Mouse (Mus musculus): ENCODE results near the gene Atp1b2. TPM values are rescaled to one million over a fixed set of nuclear protein-coding genes. Genes with fewer than 3 reads are reported as not detected.
"Not testable (repeated sequence)": the region's sequence is repeated elsewhere in the genome, so short reads cannot be mapped to it uniquely, and the experiment has no call there.

Atp1b2 gene
- total RNA-seq (2015) (19.6 and 44.5 TPM in 2 replicates), total RNA-seq (2017) (2.0 and 4.0 TPM in 2 replicates)

DNA sequence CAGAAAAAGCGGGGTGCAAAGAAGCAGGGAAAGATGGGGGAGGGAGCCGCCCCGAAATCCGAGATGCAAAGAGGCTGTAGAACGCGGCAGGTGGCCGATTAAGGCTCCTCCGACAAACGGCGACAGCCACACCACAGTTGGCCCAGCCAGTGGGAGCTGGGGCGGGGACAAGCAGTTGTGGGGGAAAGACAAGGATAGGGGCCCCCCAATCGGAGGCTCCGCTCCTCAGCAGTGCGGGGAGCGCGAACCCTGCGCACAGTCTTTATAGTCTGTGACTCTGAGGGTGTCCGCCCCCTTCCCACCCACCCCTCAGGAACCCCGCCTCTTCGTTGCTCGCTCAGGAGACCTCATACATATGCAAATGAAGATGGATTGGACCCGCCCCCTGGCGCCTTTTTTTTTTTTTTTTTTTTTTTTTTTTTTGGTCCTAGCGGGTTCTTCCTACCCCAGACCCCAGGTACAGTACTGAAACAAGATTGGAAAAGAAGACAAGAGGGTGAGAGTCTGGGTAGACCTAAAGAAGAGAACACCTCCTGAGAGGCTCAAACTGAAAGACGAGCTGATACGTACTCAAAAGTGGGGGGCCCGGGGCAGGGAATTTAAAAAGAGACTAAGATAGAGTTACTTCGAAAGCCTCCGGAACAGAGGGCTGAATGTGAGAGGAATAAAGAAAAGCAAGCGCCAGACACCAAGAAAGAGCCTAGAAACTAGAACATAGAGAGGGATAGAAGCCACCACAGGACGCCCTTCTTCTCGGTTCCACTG is at the start of gene Atp1b2:
TSS of gene Atp1b2 (minus strand) at position 217 of the 765 bp plus-strand sequence.
- ATAC-seq (replicated peaks; ENCODE audit: poor library complexity): peak; percentile 82

DNA sequence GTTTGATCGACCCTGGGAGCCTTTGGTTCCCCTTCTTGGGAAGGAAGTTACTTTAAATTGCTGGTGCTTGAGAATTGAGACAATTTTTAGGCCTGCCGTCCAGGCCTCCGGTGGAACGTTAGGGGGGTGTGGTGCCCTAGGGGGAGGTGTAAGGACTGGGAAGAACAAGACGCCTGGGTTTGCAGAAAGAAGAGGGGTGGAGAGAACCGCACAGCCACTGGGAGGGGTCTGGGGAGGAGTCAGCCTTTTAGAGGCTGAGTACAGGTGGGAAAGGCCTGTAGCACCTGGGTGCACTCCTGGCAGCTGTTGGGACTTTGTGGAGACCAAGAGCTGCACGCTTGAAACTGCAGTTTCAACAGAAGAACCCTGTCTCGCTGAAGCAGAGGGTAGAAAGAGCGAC is 49.0 kb upstream of the Atp1b2 start:
- ATAC-seq (replicated peaks; ENCODE audit: poor library complexity): no peak

DNA sequence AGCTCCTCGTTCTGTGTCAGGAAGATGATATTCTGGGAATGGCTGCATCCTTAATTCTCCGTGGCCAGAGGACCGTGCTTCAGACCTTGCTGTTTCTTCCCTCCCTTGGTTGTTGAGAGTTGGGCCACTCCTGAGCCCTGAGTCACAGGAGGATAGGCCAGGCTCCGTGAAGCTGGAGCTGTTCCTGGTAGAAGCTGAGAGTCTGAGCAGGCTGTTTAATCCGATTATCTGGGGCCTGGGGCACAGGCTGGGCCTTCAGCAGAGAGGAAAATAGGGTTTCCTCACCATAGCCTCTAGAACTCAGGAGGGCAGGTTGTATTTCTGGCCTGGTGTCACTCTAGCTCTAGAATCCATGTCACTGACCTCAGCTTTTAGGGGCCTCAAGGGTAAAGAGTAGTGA is 47.7 kb upstream of the Atp1b2 start:
- no peak for ATAC-seq (replicated peaks; ENCODE audit: poor library complexity)

DNA sequence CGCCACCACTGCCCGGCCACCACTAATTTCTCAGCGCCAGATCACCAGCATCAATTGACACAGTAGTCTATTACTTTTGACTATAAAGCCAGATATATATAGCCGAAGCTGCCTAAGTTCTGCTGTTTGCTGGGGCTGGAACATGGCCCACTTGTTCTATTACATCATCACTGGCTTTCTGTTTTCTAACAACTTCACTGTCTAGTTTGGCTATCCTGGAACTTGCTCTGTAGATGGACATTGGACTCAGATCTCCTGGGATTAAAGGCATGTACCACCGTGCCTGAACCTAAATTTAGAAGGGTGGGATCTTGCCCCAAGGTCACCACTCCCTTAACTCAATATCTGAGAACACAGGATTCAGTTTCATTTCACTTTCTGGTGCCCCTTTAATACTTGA is 40.1 kb upstream of the Atp1b2 start:
- ATAC-seq (replicated peaks; ENCODE audit: poor library complexity): no peak

DNA sequence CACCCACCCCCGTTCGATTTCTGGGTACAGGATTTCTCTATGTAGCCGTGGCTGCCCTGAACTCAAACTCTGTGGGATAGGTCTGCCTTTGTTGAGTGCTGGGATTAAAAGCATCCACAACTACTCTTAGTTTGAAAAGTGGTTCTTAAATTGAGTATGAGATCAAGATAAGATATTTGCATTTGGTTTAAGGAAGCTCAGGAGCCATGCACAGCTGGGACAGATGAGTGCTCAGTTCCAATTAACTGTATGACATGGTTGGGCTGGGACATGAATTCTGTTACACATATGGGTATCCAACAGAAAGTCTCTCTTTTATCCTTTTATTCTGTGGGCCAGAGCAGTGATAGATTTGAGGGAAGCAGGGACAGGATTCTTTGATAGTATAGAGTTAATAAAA is 29.7 kb upstream of the Atp1b2 start:
- ATAC-seq (replicated peaks; ENCODE audit: poor library complexity): no peak

DNA sequence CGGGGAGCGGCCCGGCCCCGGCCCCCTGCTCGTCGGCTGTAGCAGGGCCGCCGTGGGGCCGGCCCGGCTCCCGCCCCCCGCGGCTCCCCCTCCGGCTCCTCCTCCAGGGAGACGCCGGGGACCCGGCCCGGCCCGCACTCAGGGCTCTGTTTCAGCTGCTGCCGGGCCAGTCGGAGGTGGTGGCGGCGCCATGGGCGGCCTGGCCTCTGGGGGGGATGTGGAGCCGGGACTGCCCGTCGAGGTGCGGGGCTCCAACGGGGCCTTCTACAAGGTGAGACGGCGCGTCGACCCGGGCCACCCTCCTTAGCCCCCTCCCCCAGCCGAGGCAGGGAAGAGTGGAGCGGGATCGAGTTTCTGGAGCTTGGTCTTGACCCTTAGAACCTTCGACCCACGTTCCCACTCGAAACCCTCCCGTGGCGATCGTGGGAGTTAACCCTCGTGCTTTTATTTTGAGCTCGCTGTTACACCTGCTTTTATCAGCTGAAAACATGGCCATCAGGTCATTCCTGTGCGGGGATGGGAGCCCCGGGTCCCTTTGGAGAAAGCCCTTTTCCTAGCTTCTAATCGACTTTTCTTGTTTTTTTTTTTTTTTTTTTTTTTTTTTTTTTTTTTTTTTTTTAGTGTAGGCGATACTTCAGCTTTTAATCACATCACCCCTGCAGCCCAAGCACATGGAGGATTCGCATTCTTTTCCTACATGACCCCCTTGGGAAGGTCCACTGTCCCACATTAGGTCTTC is 27.6 kb upstream of the Atp1b2 start:
- ATAC-seq (replicated peaks; ENCODE audit: poor library complexity): peak; percentile 5; the same call in 1 of the 2 replicates

DNA sequence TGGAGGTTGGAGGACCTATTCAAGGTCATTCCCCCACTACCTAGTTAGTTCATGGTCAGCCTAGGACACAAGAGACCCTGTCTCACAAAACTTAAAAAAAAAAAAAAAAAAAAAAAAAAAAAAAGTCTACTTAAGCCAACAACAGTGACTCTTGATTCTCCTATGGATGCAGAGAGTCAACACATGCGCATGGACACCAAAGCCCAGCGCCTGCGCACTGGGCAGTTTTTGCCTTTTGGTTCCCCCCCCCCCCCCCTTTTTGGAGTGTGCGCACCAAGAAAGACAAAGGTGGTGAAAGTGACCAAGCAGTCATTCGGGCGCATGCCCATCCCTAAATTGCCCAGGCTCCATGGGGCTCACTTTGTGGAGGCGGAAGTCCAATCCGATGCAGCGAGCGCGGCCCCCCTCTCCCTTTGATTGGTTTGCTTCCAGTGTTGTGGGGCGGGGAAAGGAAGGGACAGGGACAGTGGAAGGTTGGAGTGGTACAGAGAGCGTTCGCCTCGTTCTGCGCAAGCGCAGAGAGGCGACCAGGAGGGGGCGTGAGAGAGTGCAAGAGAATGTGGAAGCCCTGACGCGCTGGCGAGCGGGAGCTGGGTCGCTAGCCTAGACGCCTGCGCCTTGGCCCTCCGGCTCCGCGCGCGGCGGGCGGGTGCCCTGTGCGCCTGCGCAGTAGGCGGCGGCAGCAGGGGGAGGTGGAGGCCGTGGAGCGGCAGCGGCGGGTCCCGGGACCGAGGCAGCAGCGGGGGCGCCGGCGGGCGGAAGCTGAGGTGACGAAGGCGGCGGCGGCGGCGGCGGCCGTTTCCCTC is 26.7 kb upstream of the Atp1b2 start, which contains the start of gene Fxr2:
TSS of gene Fxr2 (plus strand) at position 707 of the 806 bp plus-strand sequence.
- peak; percentile 95 for ATAC-seq (replicated peaks; ENCODE audit: poor library complexity)

DNA sequence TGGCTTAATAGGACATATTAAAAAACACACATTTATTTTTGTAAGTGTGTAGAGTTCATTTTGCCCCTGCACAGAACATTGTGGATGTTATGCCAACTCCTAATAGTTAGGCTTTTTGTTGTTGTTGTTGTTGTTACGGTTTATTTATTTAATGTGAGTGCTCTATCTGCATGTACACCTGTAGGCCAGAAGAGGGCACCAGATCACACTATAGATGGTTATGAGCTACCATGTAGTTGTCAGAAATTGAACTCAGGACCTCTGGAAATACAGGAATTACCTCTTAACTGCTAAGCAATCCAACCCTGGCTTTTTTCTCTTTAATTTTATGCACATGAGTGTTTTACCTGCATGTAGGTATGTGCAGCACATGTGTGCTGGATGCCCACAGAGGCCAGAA is 24.1 kb upstream of the Atp1b2 start:
- ATAC-seq (replicated peaks; ENCODE audit: poor library complexity): no peak

DNA sequence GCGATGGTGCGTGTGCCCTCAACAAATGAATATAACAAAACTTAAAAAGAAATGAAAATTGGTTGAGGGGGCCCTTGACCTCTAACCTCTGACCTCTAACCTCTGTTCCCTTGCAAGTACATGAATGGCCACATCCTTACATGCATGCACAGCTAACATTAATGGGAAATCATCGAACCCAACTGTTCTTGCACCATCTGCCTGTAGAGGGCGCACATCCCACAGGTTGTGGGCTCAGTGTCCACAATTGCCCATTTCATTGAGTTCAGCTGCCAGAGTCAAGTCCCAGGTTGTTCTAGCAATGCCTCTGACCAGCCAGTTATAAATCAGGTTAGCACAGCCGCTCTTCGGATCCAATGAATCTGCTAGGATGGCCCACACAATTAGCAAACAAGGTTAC is 22.5 kb upstream of the Atp1b2 start:
- peak; percentile 61 for ATAC-seq (replicated peaks; ENCODE audit: poor library complexity)

DNA sequence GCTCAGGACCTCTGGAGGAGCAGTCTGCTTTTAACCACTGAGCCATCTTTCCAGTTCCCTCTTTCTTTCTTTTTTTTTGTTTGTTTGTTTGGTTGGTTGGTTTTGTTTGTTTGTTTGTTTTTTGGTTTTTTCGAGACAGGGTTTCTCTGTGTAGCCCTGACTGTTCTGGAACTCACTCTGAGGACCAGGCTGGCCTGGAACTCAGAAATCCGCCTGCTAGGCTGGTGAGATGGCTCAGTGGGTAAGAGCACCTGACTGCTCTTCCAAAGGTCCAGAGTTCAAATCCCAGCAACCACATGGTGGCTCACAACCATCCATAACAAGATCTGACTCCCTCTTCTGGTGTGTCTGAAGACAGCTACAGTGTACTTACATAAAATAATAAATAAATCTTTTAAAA is 18.6 kb upstream of the Atp1b2 start:
- ATAC-seq (replicated peaks; ENCODE audit: poor library complexity): not testable (repeated sequence)

DNA sequence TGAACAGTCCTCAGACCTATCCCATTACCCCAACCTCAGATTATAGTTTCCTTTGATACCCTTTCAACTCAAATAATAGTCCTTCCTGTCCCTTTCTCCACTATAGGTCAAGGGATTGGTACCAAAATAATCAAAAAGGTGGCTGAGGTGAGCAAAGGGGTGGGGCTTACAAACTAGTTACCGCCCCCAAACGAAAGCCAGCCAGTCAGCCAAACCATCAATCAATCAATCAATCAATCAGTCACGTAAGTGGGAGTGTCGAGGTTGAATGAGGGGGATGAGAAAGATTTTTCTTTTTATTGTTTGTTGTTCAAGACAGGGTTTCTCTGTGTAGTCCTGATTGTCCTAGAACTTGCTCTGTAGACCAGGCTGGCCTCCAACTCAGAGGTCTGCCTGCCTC is 17.3 kb upstream of the Atp1b2 start:
- ATAC-seq (replicated peaks; ENCODE audit: poor library complexity): no peak

DNA sequence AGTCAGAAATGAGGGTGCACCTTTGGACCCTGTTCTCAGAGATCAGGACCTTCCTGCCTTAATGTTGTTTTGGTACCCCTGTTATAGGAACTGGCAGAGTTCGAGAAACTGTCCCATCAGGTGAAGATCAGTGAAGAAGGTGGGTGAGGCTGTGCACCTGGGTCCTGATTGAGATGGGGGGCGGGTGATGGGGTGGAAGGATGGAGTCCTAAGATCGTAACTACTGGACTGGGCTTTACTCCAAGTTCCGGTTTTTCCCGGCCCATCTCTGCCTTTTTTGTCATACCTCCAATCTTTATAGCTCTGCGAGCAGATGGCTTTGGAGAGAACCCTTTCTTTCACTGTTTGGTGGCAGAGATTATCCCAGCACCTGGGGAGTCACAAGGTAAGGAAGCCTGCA is 16.7 kb upstream of the Atp1b2 start:
- ATAC-seq (replicated peaks; ENCODE audit: poor library complexity): no peak

DNA sequence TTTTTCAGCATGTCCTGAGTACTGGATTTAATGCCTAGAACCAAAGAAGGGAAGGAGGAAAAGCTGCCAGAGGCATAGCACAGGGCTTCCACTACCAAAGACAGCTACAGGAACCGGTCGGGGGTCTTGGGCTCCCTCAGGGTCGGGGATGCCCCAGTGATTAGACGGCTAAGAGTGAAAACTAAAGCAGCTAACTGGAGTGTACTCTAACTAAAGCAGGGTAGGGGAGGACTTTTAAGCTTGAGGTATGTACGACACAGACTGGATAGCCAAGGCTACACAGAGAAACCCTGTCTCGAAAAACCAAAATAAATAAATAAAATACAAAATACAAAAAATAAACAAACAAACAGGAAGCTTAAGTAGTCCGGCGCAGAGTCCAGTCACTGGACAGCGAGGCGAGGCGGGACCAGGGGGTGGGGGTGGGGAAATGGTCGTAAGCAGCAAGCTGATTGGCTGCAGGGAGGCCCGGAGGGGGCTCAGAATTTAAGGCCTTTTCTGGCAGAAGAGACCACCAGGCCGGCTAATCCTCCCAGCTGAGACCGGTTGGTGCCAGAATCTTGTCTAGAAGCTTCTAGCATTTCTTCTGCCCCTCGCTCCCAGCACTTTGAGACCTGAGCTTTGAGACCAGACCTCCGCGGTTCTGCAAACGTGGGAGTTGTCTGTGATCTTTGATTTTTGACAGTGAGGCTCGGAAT is 16.0 kb upstream of the Atp1b2 start, which contains the start of gene Sat2:
TSS of gene Sat2 (plus strand) at position 454 of the 698 bp plus-strand sequence.
- ATAC-seq (replicated peaks; ENCODE audit: poor library complexity): no peak

DNA sequence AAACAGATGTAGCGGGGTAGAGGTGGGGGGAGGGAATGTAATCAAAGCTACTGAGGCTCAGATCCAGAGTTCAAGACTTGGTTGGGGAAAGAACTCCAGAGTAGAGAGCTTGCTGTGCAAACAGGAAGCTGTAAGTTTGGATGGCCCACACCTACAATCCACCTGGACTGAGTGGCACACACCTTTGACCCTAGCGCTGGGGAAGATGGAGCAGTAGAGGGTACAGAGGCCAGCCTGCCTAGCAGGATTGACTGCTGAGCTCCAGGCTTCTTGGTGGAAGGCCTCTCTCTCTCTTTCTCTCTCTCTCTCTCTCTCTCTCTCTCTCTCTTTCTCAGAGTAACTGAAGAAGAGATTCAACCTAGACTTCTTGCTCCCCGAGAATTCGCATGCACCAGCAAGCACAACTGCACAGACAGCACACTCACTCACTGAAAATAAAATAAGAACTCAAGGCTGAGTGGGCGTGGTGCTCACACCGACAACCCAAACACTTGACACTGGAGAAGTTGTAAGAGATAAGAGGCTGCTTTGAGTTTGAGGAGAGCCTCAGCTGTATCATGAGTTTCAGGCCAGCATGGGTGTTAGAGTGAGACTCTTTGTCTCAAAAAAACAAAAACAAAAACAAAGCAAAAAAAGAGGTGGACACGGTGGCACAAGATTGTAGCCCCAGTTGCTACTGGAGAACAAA is 14.8 kb upstream of the Atp1b2 start:
- peak; percentile 80 for ATAC-seq (replicated peaks; ENCODE audit: poor library complexity)

DNA sequence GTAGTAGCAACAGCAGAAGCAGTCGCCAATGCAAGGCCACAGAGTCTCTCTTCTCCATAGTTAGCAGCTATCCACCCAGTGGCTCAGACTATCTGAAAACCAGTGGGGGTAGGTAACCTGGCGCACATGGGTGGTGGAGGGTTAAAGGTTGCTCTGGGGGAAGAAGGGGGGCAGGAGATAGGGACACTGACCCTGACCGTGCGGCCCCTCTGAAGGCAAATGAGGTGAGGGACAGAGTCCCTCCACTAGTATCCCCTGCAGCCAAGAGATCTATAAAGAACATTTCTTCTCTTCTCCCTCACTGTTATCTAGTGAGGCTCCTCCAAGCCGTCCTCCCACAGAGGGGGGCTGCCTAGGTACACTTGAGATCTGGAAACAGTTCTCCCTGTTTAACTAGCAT is 12.1 kb upstream of the Atp1b2 start, which contains the start of gene Shbg:
TSS of gene Shbg (minus strand) at position 101 of the 400 bp plus-strand sequence.
- no peak for ATAC-seq (replicated peaks; ENCODE audit: poor library complexity)

DNA sequence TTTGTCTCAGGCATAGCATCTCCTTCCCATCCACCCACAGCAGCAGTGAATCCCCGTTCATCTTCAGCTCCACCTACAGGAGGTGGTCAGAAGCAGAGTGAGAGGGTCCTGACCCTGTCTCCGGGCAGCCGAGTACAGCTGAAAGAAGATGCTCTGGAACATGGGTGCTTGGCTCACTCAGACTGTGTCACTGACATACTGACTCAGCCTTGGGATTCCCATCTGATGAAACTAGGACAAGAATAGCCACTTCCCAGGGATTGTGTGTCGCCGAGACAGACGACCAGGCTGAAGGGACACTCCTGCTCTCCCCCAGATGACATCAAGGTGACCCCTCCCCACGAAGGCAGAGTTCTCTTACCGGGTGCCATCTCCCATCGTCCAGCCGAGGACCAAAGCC is 11.0 kb upstream of the Atp1b2 start:
- ATAC-seq (replicated peaks; ENCODE audit: poor library complexity): no peak

DNA sequence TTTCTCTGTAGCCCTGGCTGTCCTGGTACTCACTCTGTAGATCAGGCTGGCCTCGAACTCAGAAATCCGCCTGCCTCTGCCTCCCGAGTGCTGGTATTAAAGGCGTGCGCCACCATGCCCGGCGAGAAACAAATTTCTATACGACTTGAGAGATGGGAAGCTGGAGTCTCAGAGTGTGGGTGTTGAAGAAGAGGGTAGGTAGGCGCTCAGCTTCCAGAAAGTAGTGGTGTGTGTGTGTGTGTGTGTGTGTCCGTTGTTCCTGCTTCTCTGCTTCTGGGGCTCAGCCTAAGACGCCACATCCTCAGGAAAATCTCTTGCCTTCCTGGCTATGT is 8.5 kb upstream of the Atp1b2 start:
- not testable (repeated sequence) for ATAC-seq (replicated peaks; ENCODE audit: poor library complexity)

DNA sequence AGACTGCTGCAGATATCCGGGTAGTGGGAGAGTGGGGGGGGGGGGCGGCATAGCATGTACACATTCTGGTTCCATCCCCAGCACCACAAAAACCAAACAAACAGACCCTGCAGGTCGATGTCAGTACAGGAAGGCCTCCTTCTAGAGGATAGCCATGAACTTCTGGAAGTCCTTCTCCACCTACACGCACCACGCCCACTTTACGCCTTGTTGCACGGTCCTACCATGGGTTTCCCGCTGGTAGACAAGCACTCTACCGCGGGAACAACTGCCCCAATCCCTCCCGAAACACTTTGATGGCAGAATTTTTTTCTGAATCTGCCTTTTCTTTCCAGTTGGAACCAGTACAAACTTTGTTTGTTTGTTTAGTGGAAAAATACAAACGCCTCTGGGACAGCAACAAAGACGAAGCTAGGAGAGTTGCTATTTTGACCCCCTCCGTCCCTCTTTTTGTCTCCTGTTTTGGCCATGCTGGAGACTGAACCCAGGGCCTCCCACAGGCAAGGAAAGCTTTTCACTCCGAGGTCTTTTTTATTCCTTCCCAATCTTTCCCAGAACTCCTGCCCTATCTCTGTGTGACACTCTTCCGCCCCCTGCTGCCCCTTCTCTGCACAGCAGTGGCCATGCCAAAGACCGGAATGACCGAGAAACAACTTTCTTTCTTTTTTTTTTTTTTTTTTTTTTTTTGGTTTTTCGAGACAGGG is 8.0 kb upstream of the Atp1b2 start:
- peak; percentile 64 for ATAC-seq (replicated peaks; ENCODE audit: poor library complexity)

DNA sequence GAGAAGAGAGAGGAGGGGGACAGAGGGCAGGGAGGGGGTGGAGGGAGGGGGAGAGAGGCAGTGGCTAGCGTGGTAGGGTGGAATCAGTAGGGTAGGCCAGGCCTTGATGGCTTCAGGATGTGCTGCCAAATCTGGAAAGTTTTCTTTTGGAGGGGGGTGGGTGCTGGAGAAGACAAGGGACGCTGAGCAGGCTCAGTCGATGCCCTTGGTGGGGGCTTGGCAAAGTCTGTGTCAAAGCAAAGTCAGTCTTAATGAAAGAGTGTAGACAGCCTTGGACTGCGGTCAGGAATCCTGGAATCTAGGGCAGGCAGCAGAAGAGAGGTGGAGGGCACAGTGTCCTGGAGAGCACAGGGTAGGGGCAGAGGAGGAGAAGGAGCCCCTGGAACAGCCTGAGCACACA is 5.2 kb upstream of the Atp1b2 start:
- no peak for ATAC-seq (replicated peaks; ENCODE audit: poor library complexity)

DNA sequence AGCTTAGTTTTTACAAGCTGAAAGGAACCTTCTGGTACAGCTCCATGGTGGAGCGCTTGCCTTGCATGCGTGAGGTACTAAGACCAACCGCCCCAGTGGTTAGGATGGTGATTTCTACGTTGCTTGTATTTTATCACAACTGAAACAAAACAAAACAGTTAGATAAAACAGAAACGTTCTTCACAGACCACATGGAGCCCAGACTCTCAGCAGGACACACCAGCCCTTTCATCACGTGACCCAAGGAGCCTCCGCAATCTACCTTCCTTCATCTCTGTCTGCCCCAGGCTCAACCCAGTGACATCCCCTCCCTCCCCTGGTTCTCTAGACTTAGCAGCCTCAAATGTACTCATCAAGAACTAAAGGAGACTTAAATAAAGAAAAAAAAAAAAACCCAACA is 3.7 kb upstream of the Atp1b2 start:
- ATAC-seq (replicated peaks; ENCODE audit: poor library complexity): peak; percentile 43
